Mouse (Mus musculus) left cerebral cortex, postnatal 25 days (tissue): ENCODE measurements around the gene Arhgap40. TPM values are rescaled to one million over a fixed set of nuclear protein-coding genes. Genes with fewer than 3 reads are reported as not detected.
A peak's percentile ranks its signal among the peaks of the same experiment; 100 is the strongest.

Source experiments
- DNase-seq, 2 experiments: peaks; one replicate each; pipeline ENCODE4 v3.0.0; 2022; ENCODE audit warnings: low spot score in 2 of 2, mixed read lengths in 1 of 2
- intact Hi-C: fragments of 180-260 bp; cut with DNase I; formaldehyde crosslinking; loops from one replicate; pipeline ENCODE4 v1.15.1; 2025
- total RNA-seq, 2 experiments: library from RNA; stranded (reverse); gene quantifications; 2 replicates each; pipeline ENCODE4 v1.2.3; 2021

Arhgap40 gene
- total RNA-seq, 2 experiments from 2014 or later: 0.37 TPM; not detected in 1

- intact Hi-C loops: loop anchor here (10.0 kb wide), 1 partner anchor 204 kb away; no protein-coding TSS in a partner anchor
- no peak for DNase-seq
These were observed 28.7 kb downstream of the Arhgap40 start for GRCm38 (mm10) chr2:158541286-158541685.

GRCm38 (mm10) chr2:158545266-158545665 is 32.7 kb downstream of the Arhgap40 start:
- intact Hi-C loops: loop anchor here (5.0 to 10.0 kb wide), 2 partner anchors 67 to 200 kb away; partner anchors contain the start of gene Slc32a1
- no peak for DNase-seq

- peak; percentile 70 to 78 for DNase-seq
- intact Hi-C loops: loop anchor here (2.0 to 10.0 kb wide), 4 partner anchors 66 to 198 kb away; partner anchors contain the start of gene Slc32a1
These were observed 34.2 kb downstream of the Arhgap40 start for GRCm38 (mm10) chr2:158546751-158547150.

GRCm38 (mm10) chr2:158550067-158550466 is 37.5 kb downstream of the Arhgap40 start:
- intact Hi-C loops: loop anchor here (5.0 kb wide), 1 partner anchor 307 kb away; no protein-coding TSS in a partner anchor
- DNase-seq: peak; percentile 74 to 77

GRCm38 (mm10) chr2:158554366-158554765 is 41.8 kb downstream of the Arhgap40 start:
- no peak for DNase-seq
- intact Hi-C loops: loop anchor here (5.0 kb wide), 1 partner anchor 303 kb away; no protein-coding TSS in a partner anchor

GRCm38 (mm10) chr2:158555252-158555651 is 42.7 kb downstream of the Arhgap40 start:
- no peak for DNase-seq
- intact Hi-C loops: no loop called here

GRCm38 (mm10) chr2:158555812-158556211 is 43.2 kb downstream of the Arhgap40 start:
- intact Hi-C loops: loop anchor here (2.0 kb wide), 1 partner anchor 69 kb away; the partner anchor contains the start of gene Actr5
- DNase-seq: no peak

GRCm38 (mm10) chr2:158556225-158556624 is 43.6 kb downstream of the Arhgap40 start:
- DNase-seq: peak; percentile 75 to 83
- intact Hi-C loops: loop anchor here (2.0 kb wide), 1 partner anchor 69 kb away; the partner anchor contains the start of gene Actr5

- no peak for DNase-seq
- intact Hi-C loops: loop anchor here (2.0 kb wide), 1 partner anchor 68 kb away; the partner anchor contains the start of gene Actr5
These were observed 44.2 kb downstream of the Arhgap40 start for GRCm38 (mm10) chr2:158556750-158557149.

- intact Hi-C loops: loop anchor here (5.0 kb wide), 1 partner anchor 47 kb away; no protein-coding TSS in a partner anchor
- peak in 1 of 2 experiments; percentile 22 for DNase-seq
These were observed 47.3 kb downstream of the Arhgap40 start for GRCm38 (mm10) chr2:158559945-158560344.

- intact Hi-C loops: loop anchor here (5.0 kb wide), 1 partner anchor 46 kb away; no protein-coding TSS in a partner anchor
- no peak for DNase-seq
These were observed 48.2 kb downstream of the Arhgap40 start for GRCm38 (mm10) chr2:158560801-158561200.

- intact Hi-C loops: loop anchor here (5.0 kb wide), 1 partner anchor 46 kb away; no protein-coding TSS in a partner anchor
- DNase-seq: no peak
These were observed 49.0 kb downstream of the Arhgap40 start for GRCm38 (mm10) chr2:158561371-158562144.

GRCm38 (mm10) chr2:158570421-158571081 is 58.0 kb downstream of the Arhgap40 start:
- intact Hi-C loops: no loop called here
- DNase-seq: no peak

GRCm38 (mm10) chr2:158579979-158580378 is 67.4 kb downstream of the Arhgap40 start:
- DNase-seq: no peak
- intact Hi-C loops: no loop called here

- intact Hi-C loops: no loop called here
These were observed 72.2 kb downstream of the Arhgap40 start for GRCm38 (mm10) chr2:158584621-158585358.

GRCm38 (mm10) chr2:158588524-158589271 is 76.1 kb downstream of the Arhgap40 start:
- intact Hi-C loops: no loop called here
- no peak for DNase-seq

More at GRCm38 (mm10) chr2:158584621-158585358, 72.2 kb downstream of the Arhgap40 start:
- no peak for DNase-seq

GRCm38 (mm10) chr2:158590495-158590894 is 77.9 kb downstream of the Arhgap40 start:
- DNase-seq: no peak
- intact Hi-C loops: no loop called here

- no peak for DNase-seq
- intact Hi-C loops: no loop called here
These were observed 78.7 kb downstream of the Arhgap40 start for GRCm38 (mm10) chr2:158591286-158591685.

- intact Hi-C loops: no loop called here
- no peak for DNase-seq
These were observed 80.8 kb downstream of the Arhgap40 start for GRCm38 (mm10) chr2:158593371-158593770.
